Mouse (Mus musculus): ENCODE results near the gene Nemp1.

DNA sequence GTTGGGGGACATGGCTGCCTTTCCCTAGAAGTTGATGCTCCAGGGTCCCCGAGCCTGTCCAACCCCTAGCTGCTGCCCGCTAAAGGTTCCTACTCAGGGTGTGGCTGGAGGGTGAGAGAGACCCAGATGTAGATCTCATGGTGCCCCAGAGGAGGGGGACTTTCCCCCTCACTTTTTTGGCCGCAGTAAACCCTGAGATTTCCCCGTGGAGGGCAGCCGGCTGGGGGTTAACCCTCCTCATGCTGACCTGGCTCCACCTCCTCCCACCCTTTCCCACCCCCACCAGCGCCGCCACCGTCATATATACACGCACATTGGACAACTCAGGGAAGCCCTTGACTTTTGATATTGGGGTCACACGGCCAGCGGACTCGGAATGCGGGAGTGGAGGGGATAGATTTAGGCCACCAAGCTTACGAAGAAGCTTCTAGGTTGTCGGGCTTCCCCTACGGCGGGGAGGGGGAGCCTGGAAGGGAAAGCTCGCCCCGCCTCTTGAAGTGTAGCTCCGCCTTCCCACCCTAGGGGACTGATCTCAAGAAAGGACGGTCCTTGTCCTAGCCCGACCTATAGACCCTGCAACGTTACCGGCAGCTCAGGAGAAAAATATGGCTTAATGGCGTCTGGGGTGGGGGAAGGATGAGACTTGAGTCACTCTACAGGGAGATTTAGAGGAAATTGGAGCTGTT, 23.0 kb upstream of the Nemp1 start:
- TF ChIP-seq CTCF (IDR thresholded peaks at IDR 0.05; ENCODE audit: extremely low read depth, insufficient read length, insufficient replicate concordance, low read depth, low read length) (no peak; the same call in 1 of the 2 replicates), POLR2A (IDR thresholded peaks at IDR 0.05; ENCODE audit: low read depth, low read length) (no peak; the same call in 1 of the 2 replicates)

All from small intestine, adult 2 months (tissue).